Mouse (Mus musculus) neural tube, embryonic 12.5 days (tissue): ENCODE data around the gene Olfr99. TPM values are rescaled to one million over a fixed set of nuclear protein-coding genes. Genes with fewer than 3 reads are reported as not detected.

Experiments
- ATAC-seq: fragments of 200-750 bp; cut with Nextera tagmentation; 2 replicates; pipeline ENCODE4 v1.8.0; 2017; ENCODE audit warnings: low read depth, mild to moderate bottlenecking, moderate TSS enrichment, moderate library complexity; ENCODE audit not compliant: low FRiP score
- H3K27ac ChIP-seq: fragments of 300-500 bp; sonication (generic); 2 replicates; pipeline ENCODE4 v1.5.1; 2016
- H3K27me3 ChIP-seq: fragments of 300-500 bp; sonication (generic); replicated peaks from 2 replicates; pipeline ENCODE4 v1.6.1; 2016; ENCODE audit warnings: mild to moderate bottlenecking
- H3K36me3 ChIP-seq: fragments of 300-500 bp; sonication (generic); 2 replicates; pipeline ENCODE4 v1.6.1; 2016; ENCODE audit warnings: mild to moderate bottlenecking
- H3K4me1 ChIP-seq: fragments of 300-500 bp; sonication (generic); 2 replicates; pipeline ENCODE4 v1.6.1; 2016
- H3K4me2 ChIP-seq: fragments of 300-500 bp; sonication (generic); replicated peaks from 2 replicates; pipeline ENCODE4 v1.6.1; 2016; ENCODE audit warnings: mild to moderate bottlenecking
- H3K4me3 ChIP-seq: fragments of 300-500 bp; sonication (generic); 2 replicates; pipeline ENCODE4 v1.5.1; 2016
- H3K9ac ChIP-seq: fragments of 300-500 bp; sonication (generic); 2 replicates; pipeline ENCODE4 v1.6.1; 2016; ENCODE audit warnings: mild to moderate bottlenecking
- H3K9me3 ChIP-seq: fragments of 300-500 bp; sonication (generic); 2 replicates; pipeline ENCODE4 v1.6.1; 2016; ENCODE audit warnings: mild to moderate bottlenecking
- WGBS: fragments of 180-500 bp; shearing (Covaris S2); methylation state at CpG from one replicate; pipeline ENCODE4 v1.1.7; 2016; 5-methylcytosine and 5-hydroxymethylcytosine counted together
- polyA plus RNA-seq: library from polyadenylated mRNA; unstranded; fragments of >200 nt; fragmentation: Nextera tagmentation; extraction: Ambion mirVana; gene quantifications from 2 replicates; pipeline ENCODE4 v1.2.1, GENCODE M21; 2016

The Olfr99 gene
- polyA plus RNA-seq = not detected in 2 replicates

GRCm38 (mm10) chr17:37283360-37283759 is at the start of gene Olfr99:
Gene Olfr99 (minus strand): TSS chr17:37283460.
- Histone ChIP-seq H3K4me1 (no peaks in the 10 kb centered on the region), H3K4me3 (no peak within 1 kb of the TSS), H3K9me3 (no peaks in the 10 kb centered on the region), H3K9ac (no peak within 1 kb of the TSS), H3K36me3 (no peaks in the 10 kb centered on the region), H3K27me3 (no peaks in the 10 kb centered on the region), H3K4me2 (no peak within 1 kb of the TSS), H3K27ac (no peak within 1 kb of the TSS)
- ATAC-seq = no peak
- WGBS = 68% methylated on average over 1 of the region's 1 CpGs

- Histone ChIP-seq H3K36me3 (no peaks in the 10 kb centered on the region), H3K27me3 (no peaks in the 10 kb centered on the region), H3K4me3 (no peak within 1 kb of the TSS), H3K9ac (no peak within 1 kb of the TSS), H3K9me3 (no peaks in the 10 kb centered on the region), H3K27ac (no peak within 1 kb of the TSS), H3K4me2 (no peak within 1 kb of the TSS), H3K4me1 (no peaks in the 10 kb centered on the region)
- ATAC-seq = no peak
These were observed 33.7 kb upstream of the Olfr99 start, which contains the start of gene Olfr102 for GRCm38 (mm10) chr17:37316954-37317353. Gene Olfr102 (minus strand): TSS chr17:37317054.

GRCm38 (mm10) chr17:37310146-37310699 is 27.0 kb upstream of the Olfr99 start:
- Histone ChIP-seq H3K27me3 (no peaks in the 10 kb centered on the region), H3K27ac (no peak overlapping the region), H3K4me2 (no peak overlapping the region), H3K4me3 (no peak overlapping the region), H3K36me3 (no peaks in the 10 kb centered on the region), H3K9ac (no peak overlapping the region), H3K9me3 (no peaks in the 10 kb centered on the region), H3K4me1 (no peaks in the 10 kb centered on the region)
- no peak for ATAC-seq
- WGBS = 47% methylated on average over 2 of the region's 2 CpGs

GRCm38 (mm10) chr17:37308483-37308882 is 25.2 kb upstream of the Olfr99 start:
- H3K27me3 ChIP-seq = no peaks in the 10 kb centered on the region
- 43% methylated on average over 4 of the region's 4 CpGs for WGBS
- no peaks in the 10 kb centered on the region for H3K4me1 ChIP-seq
- H3K9ac ChIP-seq = no peak overlapping the region
- no peak overlapping the region for H3K4me3 ChIP-seq
- no peak overlapping the region for H3K4me2 ChIP-seq
- H3K36me3 ChIP-seq = no peaks in the 10 kb centered on the region
- no peaks in the 10 kb centered on the region for H3K9me3 ChIP-seq
- no peak overlapping the region for H3K27ac ChIP-seq
- ATAC-seq = no peak

- ATAC-seq = no peak
- 81% methylated on average over 4 of the region's 4 CpGs for WGBS
- Histone ChIP-seq H3K9me3 (no peaks in the 10 kb centered on the region), H3K36me3 (no peaks in the 10 kb centered on the region), H3K4me3 (no peak within 1 kb of the TSS), H3K4me1 (no peaks in the 10 kb centered on the region), H3K4me2 (no peak within 1 kb of the TSS), H3K9ac (no peak within 1 kb of the TSS), H3K27me3 (no peaks in the 10 kb centered on the region), H3K27ac (no peak within 1 kb of the TSS)
These were observed 21.0 kb upstream of the Olfr99 start, which contains the start of gene Olfr101 for GRCm38 (mm10) chr17:37304213-37304612. Gene Olfr101 (minus strand): TSS chr17:37304313.

GRCm38 (mm10) chr17:37280331-37280730 is 2.9 kb downstream of the Olfr99 start:
- Histone ChIP-seq H3K4me3 (no peak overlapping the region), H3K9me3 (no peaks in the 10 kb centered on the region), H3K4me1 (no peaks in the 10 kb centered on the region), H3K36me3 (no peaks in the 10 kb centered on the region), H3K4me2 (no peak overlapping the region), H3K27me3 (no peaks in the 10 kb centered on the region), H3K27ac (no peak overlapping the region), H3K9ac (no peak overlapping the region)
- WGBS = 73% methylated on average over 1 of the region's 1 CpGs
- ATAC-seq = no peak

GRCm38 (mm10) chr17:37276573-37276972 is 6.7 kb downstream of the Olfr99 start:
- no peak for ATAC-seq
- Histone ChIP-seq H3K4me3 (no peak overlapping the region), H3K27ac (no peak overlapping the region), H3K9me3 (no peaks in the 10 kb centered on the region), H3K9ac (no peak overlapping the region), H3K4me2 (no peak overlapping the region), H3K27me3 (no peaks in the 10 kb centered on the region), H3K36me3 (no peaks in the 10 kb centered on the region), H3K4me1 (no peaks in the 10 kb centered on the region)

- Histone ChIP-seq H3K36me3 (no peaks in the 10 kb centered on the region), H3K4me3 (no peak overlapping the region), H3K9ac (no peak overlapping the region), H3K27ac (no peak overlapping the region), H3K4me2 (no peak overlapping the region), H3K4me1 (no peaks in the 10 kb centered on the region), H3K27me3 (no peaks in the 10 kb centered on the region), H3K9me3 (no peaks in the 10 kb centered on the region)
- ATAC-seq = no peak
- 81% methylated on average over 2 of the region's 2 CpGs for WGBS
These were observed 7.5 kb downstream of the Olfr99 start for GRCm38 (mm10) chr17:37275626-37276248.

GRCm38 (mm10) chr17:37270702-37271092 is 12.6 kb downstream of the Olfr99 start:
- Histone ChIP-seq H3K4me3 (peak overlapping the region; percentile 34), H3K9ac (no peak overlapping the region), H3K4me1 (no peaks in the 10 kb centered on the region), H3K9me3 (no peaks in the 10 kb centered on the region), H3K4me2 (peak overlapping the region; percentile 78), H3K36me3 (no peaks in the 10 kb centered on the region), H3K27ac (no peak overlapping the region), H3K27me3 (no peaks in the 10 kb centered on the region)
- whole genome bisulfite sequencing = 73% methylated on average over 8 of the region's 8 CpGs
- 0 out of 2 replicates have a peak, but pooled peaks have one; percentile 39 for ATAC-seq

- peak within 1 kb of the TSS; percentile 78 for H3K4me2 ChIP-seq
- 5% methylated on average over 26 of the region's 26 CpGs for whole genome bisulfite sequencing
- H3K9me3 ChIP-seq = no peaks in the 10 kb centered on the region
- H3K27me3 ChIP-seq = no peaks in the 10 kb centered on the region
- H3K27ac ChIP-seq = no peak within 1 kb of the TSS
- H3K4me3 ChIP-seq = peak within 1 kb of the TSS; percentile 34
- peak; percentile 97 for ATAC-seq
- H3K4me1 ChIP-seq = no peaks in the 10 kb centered on the region
- H3K36me3 ChIP-seq = no peaks in the 10 kb centered on the region
- no peak within 1 kb of the TSS for H3K9ac ChIP-seq
These were observed 13.1 kb downstream of the Olfr99 start, which contains the start of gene H2-M3 for GRCm38 (mm10) chr17:37270058-37270701. Gene H2-M3 (plus strand): TSS chr17:37270220.

- H3K9ac ChIP-seq = no peak within 1 kb of the TSS
- no peaks in the 10 kb centered on the region for H3K9me3 ChIP-seq
- no peaks in the 10 kb centered on the region for H3K27me3 ChIP-seq
- no peaks in the 10 kb centered on the region for H3K36me3 ChIP-seq
- WGBS = 77% methylated on average over 1 of the region's 1 CpGs
- no peak within 1 kb of the TSS for H3K4me2 ChIP-seq
- H3K4me3 ChIP-seq = no peak within 1 kb of the TSS
- no peak for ATAC-seq
- no peak within 1 kb of the TSS for H3K27ac ChIP-seq
- H3K4me1 ChIP-seq = no peaks in the 10 kb centered on the region
These were observed 19.6 kb downstream of the Olfr99 start, which contains the start of gene Olfr98 for GRCm38 (mm10) chr17:37263626-37264025. Gene Olfr98 (minus strand): TSS chr17:37263749.

GRCm38 (mm10) chr17:37250544-37250943 is 32.7 kb downstream of the Olfr99 start:
- 28% methylated on average over 1 of the region's 1 CpGs for WGBS
- ATAC-seq = no peak
- Histone ChIP-seq H3K27me3 (no peaks in the 10 kb centered on the region), H3K4me3 (no peak overlapping the region), H3K27ac (no peak overlapping the region), H3K9me3 (no peaks in the 10 kb centered on the region), H3K4me2 (no peak overlapping the region), H3K4me1 (no peaks in the 10 kb centered on the region), H3K36me3 (no peaks in the 10 kb centered on the region), H3K9ac (no peak overlapping the region)
